Mouse (Mus musculus) heart, postnatal 0 days (tissue): ENCODE data around the gene Vdr.

Source experiments
- CTCF ChIP-seq: IDR thresholded peaks from 2 replicates; pipeline ENCODE4 v1.5.1; 2016; ENCODE audit warnings: antibody characterized with exemption, control low read depth, low read depth
- EP300 ChIP-seq: IDR thresholded peaks from 2 replicates; pipeline ENCODE4 v1.6.1; 2016; ENCODE audit warnings: antibody characterized with exemption, low read depth

- TF ChIP-seq CTCF (no peak), EP300 (no peak)
Observed at GRCm38 (mm10) chr15:97871055-97872030, 39.1 kb downstream of the Vdr start.
